8 mouse cellular contexts compared by ENCODE assay signal in genomic region chr1:132387943-132388342, GRCm38 (mm10). TPM values are rescaled to one million over a fixed set of nuclear protein-coding genes. Genes with fewer than 3 reads are reported as not detected.
A peak's percentile ranks its signal among the peaks of the same experiment; 100 is the strongest.
DNase-seq lines count a peak whose midpoint lies in the region; ATAC-seq lines count a peak whose summit lies in the region.

No protein-coding gene starts in this region.

- H3K9ac ChIP-seq in embryonic facial prominence, embryonic 12.5 days: peak overlapping the region; percentile 15; the same call in 1 of the 2 replicates
- no peak overlapping the region for H3K9ac ChIP-seq in hindbrain, embryonic 15.5 days
- peak overlapping the region; percentile 43; the same call in 1 of the 2 replicates for H3K9ac ChIP-seq in midbrain, embryonic 12.5 days (replicated peaks)
- H3K9ac ChIP-seq in kidney, embryonic 14.5 days (ENCODE audit: low read depth, low read length): no peak overlapping the region

- H3K9me3 ChIP-seq in embryonic facial prominence, embryonic 12.5 days: no peaks in the 10 kb centered on the region
- H3K9me3 ChIP-seq in hindbrain, embryonic 15.5 days: no peaks in the 10 kb centered on the region
- no peaks in the 10 kb centered on the region for H3K9me3 ChIP-seq in midbrain, embryonic 12.5 days
- H3K9me3 ChIP-seq in kidney, embryonic 14.5 days (ENCODE audit: control insufficient read depth, low read length): no peaks in the 10 kb centered on the region

- H3K27me3 ChIP-seq in embryonic facial prominence, embryonic 12.5 days: no peaks in the 10 kb centered on the region
- no peaks in the 10 kb centered on the region for H3K27me3 ChIP-seq in hindbrain, embryonic 15.5 days
- no peaks in the 10 kb centered on the region for H3K27me3 ChIP-seq in midbrain, embryonic 12.5 days
- no peaks in the 10 kb centered on the region for H3K27me3 ChIP-seq in kidney, embryonic 14.5 days (ENCODE audit: control insufficient read depth, insufficient read depth, low read length)

- H3K4me3 ChIP-seq in embryonic facial prominence, embryonic 12.5 days: no peak overlapping the region
- H3K4me3 ChIP-seq in hindbrain, embryonic 15.5 days: 0 out of 2 replicates have a peak overlapping the region, but pooled peaks have one; percentile 3
- H3K4me3 ChIP-seq in midbrain, embryonic 12.5 days: peak overlapping the region; percentile 0; the same call in 1 of the 2 replicates
- H3K4me3 ChIP-seq in kidney, embryonic 14.5 days (ENCODE audit: low read length): no peak overlapping the region

- H3K4me2 ChIP-seq in embryonic facial prominence, embryonic 12.5 days (replicated peaks): peak overlapping the region; percentile 85
- H3K4me2 ChIP-seq in hindbrain, embryonic 15.5 days: peak overlapping the region; percentile 80
- H3K4me2 ChIP-seq in midbrain, embryonic 12.5 days (replicated peaks): peak overlapping the region; percentile 87
- H3K4me2 ChIP-seq in kidney, embryonic 14.5 days (replicated peaks; ENCODE audit: low read depth, low read length): no peak overlapping the region; the same call in 1 of the 2 replicates

- H3K36me3 ChIP-seq in embryonic facial prominence, embryonic 12.5 days: no peaks in the 10 kb centered on the region
- H3K36me3 ChIP-seq in hindbrain, embryonic 15.5 days: no peaks in the 10 kb centered on the region
- 0 out of 2 replicates have a peak, but pooled peaks cover 5% of the 10 kb centered on the region for H3K36me3 ChIP-seq in midbrain, embryonic 12.5 days
- H3K36me3 ChIP-seq in kidney, embryonic 14.5 days (ENCODE audit: control insufficient read depth, insufficient read depth, low read length): no peaks in the 10 kb centered on the region; the same call in 1 of the 2 replicates

- H3K4me1 ChIP-seq in embryonic facial prominence, embryonic 12.5 days: peaks cover 50% of the 10 kb centered on the region
- peaks cover 78% of the 10 kb centered on the region for H3K4me1 ChIP-seq in hindbrain, embryonic 15.5 days (replicated peaks)
- peaks cover 74% of the 10 kb centered on the region for H3K4me1 ChIP-seq in midbrain, embryonic 12.5 days
- H3K4me1 ChIP-seq in kidney, embryonic 14.5 days (ENCODE audit: control insufficient read depth, insufficient read depth, low read length): peaks cover 35% of the 10 kb centered on the region

- WGBS in embryonic facial prominence, embryonic 12.5 days: 16% methylated on average over 4 of the region's 4 CpGs
- WGBS in hindbrain, embryonic 15.5 days: 28% methylated on average over 4 of the region's 4 CpGs
- 35% methylated on average over 4 of the region's 4 CpGs for WGBS in midbrain, embryonic 12.5 days
- WGBS in kidney, embryonic 14.5 days: 37% methylated on average over 4 of the region's 4 CpGs

- ATAC-seq in embryonic facial prominence, embryonic 12.5 days (ENCODE audit: insufficient number of reproducible peaks, insufficient read depth, low FRiP score, low TSS enrichment): no peak
- no peak for ATAC-seq in hindbrain, embryonic 15.5 days (ENCODE audit: low FRiP score, low read depth)
- ATAC-seq in midbrain, embryonic 12.5 days (ENCODE audit: low FRiP score, low read depth): no peak
- ATAC-seq in kidney, embryonic 14.5 days (ENCODE audit: low FRiP score, low TSS enrichment): no peak

- DNase-seq in layer of hippocampus, postnatal 10 days (ENCODE audit: low spot score in 2 of 2): peak; percentile 38
- no peak for DNase-seq in layer of hippocampus, postnatal 14 days (ENCODE audit: low spot score in 2 of 2)
- no peak for DNase-seq in urinary bladder, postnatal 10 days (ENCODE audit: low spot score)
- no peak for DNase-seq in kidney, postnatal 36 days

- H3K27ac ChIP-seq in embryonic facial prominence, embryonic 12.5 days: peak overlapping the region; percentile 61; the same call in 1 of the 2 replicates
- H3K27ac ChIP-seq in hindbrain, embryonic 15.5 days (replicated peaks): 0 out of 2 replicates have a peak overlapping the region, but pooled peaks have one; percentile 16
- peak overlapping the region; percentile 88; the same call in 1 of the 2 replicates for H3K27ac ChIP-seq in midbrain, embryonic 12.5 days (replicated peaks)
- H3K27ac ChIP-seq in kidney, embryonic 14.5 days (ENCODE audit: low read depth, low read length): no peak overlapping the region

RNA-seq across cellular contexts. Expression of gene Tmcc2, which starts 3.1 kb away (rescaled TPM):
- total RNA-seq in layer of hippocampus, postnatal 10 days (2021): 100 to 1,000 TPM; 171 to 181 TPM
- total RNA-seq in layer of hippocampus, postnatal 14 days (2021): 100 to 1,000 TPM; 191 to 192 TPM
- polyA plus RNA-seq in embryonic facial prominence, embryonic 12.5 days (2016; fragmentation: Nextera tagmentation; extraction: Ambion mirVana): 22.0 and 22.1 TPM in 2 replicates
- polyA plus RNA-seq in hindbrain, embryonic 15.5 days (2015; fragmentation: Nextera tagmentation; extraction: Ambion mirVana): 38.1 and 41.4 TPM in 2 replicates
- polyA plus RNA-seq in midbrain, embryonic 12.5 days (2016; fragmentation: Nextera tagmentation; extraction: Ambion mirVana): 35.4 and 36.8 TPM in 2 replicates
- polyA plus RNA-seq in kidney, embryonic 14.5 days (2014; fragmentation: Nextera tagmentation; extraction: Ambion mirVana): 5.5 and 6.2 TPM in 2 replicates

RNA-seq across cellular contexts. Expression of gene Dstyk, which starts 29.4 kb away (rescaled TPM):
- 10 to 100 TPM; 31.0 to 34.9 TPM for total RNA-seq in layer of hippocampus, postnatal 10 days (2021)
- 10 to 100 TPM; 35.5 to 38.0 TPM for total RNA-seq in layer of hippocampus, postnatal 14 days (2021)
- polyA plus RNA-seq in embryonic facial prominence, embryonic 12.5 days (2016; fragmentation: Nextera tagmentation; extraction: Ambion mirVana): 16.1 and 17.2 TPM in 2 replicates
- polyA plus RNA-seq in hindbrain, embryonic 15.5 days (2015; fragmentation: Nextera tagmentation; extraction: Ambion mirVana): 8.6 and 9.9 TPM in 2 replicates
- 17.6 and 17.9 TPM in 2 replicates for polyA plus RNA-seq in midbrain, embryonic 12.5 days (2016; fragmentation: Nextera tagmentation; extraction: Ambion mirVana)
- polyA plus RNA-seq in kidney, embryonic 14.5 days (2014; fragmentation: Nextera tagmentation; extraction: Ambion mirVana): 14.9 and 22.1 TPM in 2 replicates

Comparison
In these comparisons a context has a peak if more than half of its experiments do, and no peak if none do; other contexts are left out.
1. DNase-seq: peak in layer of hippocampus, postnatal 10 days (2 of 2); none in layer of hippocampus, postnatal 14 days (0 of 2), urinary bladder, postnatal 10 days (single experiment) and kidney, postnatal 36 days (0 of 2).
2. H3K4me3 ChIP-seq: peak in hindbrain, embryonic 15.5 days (single experiment) and midbrain, embryonic 12.5 days (single experiment); none in embryonic facial prominence, embryonic 12.5 days (single experiment) and kidney, embryonic 14.5 days (single experiment).
3. H3K9ac ChIP-seq: peak in embryonic facial prominence, embryonic 12.5 days (single experiment) and midbrain, embryonic 12.5 days (single experiment); none in hindbrain, embryonic 15.5 days (single experiment) and kidney, embryonic 14.5 days (single experiment).